Mouse (Mus musculus) lung, embryonic 16.5 days (tissue): ENCODE data around the gene Crybg1. TPM values are rescaled to one million over a fixed set of nuclear protein-coding genes. Genes with fewer than 3 reads are reported as not detected.
"Not testable (repeated sequence)": the region's sequence is repeated elsewhere in the genome, so short reads cannot be mapped to it uniquely, and the experiment has no call there.

Experiments
- ATAC-seq: fragments of 200-750 bp; cut with Nextera tagmentation; 2 replicates; pipeline ENCODE4 v1.8.0; 2017; ENCODE audit warnings: low read depth, mild to moderate bottlenecking, moderate library complexity
- H3K27ac ChIP-seq: fragments of 300-500 bp; sonication (generic); 2 replicates; pipeline ENCODE4 v1.5.1; 2014; ENCODE audit warnings: mild to moderate bottlenecking, control low read depth, low read length
- H3K27me3 ChIP-seq: fragments of 300-500 bp; sonication (generic); 2 replicates; pipeline ENCODE4 v1.6.1; 2014; ENCODE audit warnings: low read depth, low read length, mixed read lengths; ENCODE audit not compliant: control insufficient read depth, insufficient read depth
- H3K36me3 ChIP-seq: fragments of 300-500 bp; sonication (generic); 2 replicates; pipeline ENCODE4 v1.6.1; 2014; ENCODE audit warnings: low read length; ENCODE audit not compliant: control insufficient read depth, insufficient read depth
- H3K4me1 ChIP-seq: fragments of 300-500 bp; sonication (generic); replicated peaks from 2 replicates; pipeline ENCODE4 v1.6.1; 2014; ENCODE audit warnings: low read length, mixed read lengths; ENCODE audit not compliant: control insufficient read depth, insufficient read depth
- H3K4me2 ChIP-seq: fragments of 300-500 bp; sonication (generic); 2 replicates; pipeline ENCODE4 v1.6.1; 2014; ENCODE audit warnings: low read depth, low read length, control low read depth
- H3K4me3 ChIP-seq: fragments of 300-500 bp; sonication (generic); 2 replicates; pipeline ENCODE4 v1.5.1; 2014; ENCODE audit warnings: mild to moderate bottlenecking, low read length, control low read depth
- H3K9ac ChIP-seq: fragments of 300-500 bp; sonication (generic); 2 replicates; pipeline ENCODE4 v1.6.1; 2014; ENCODE audit warnings: low read length, control low read depth
- H3K9me3 ChIP-seq: fragments of 300-500 bp; sonication (generic); 2 replicates; pipeline ENCODE4 v1.6.1; 2016; ENCODE audit warnings: low read length; ENCODE audit not compliant: control insufficient read depth
- WGBS: fragments of 180-500 bp; shearing (Covaris S2); extraction: QIAGEN DNeasy Blood & Tissue Kit; methylation state at CpG from one replicate; pipeline ENCODE4 v1.1.7; 2014; 5-methylcytosine and 5-hydroxymethylcytosine counted together
- polyA plus RNA-seq: library from polyadenylated mRNA; unstranded; fragments of >200 nt; fragmentation: Nextera tagmentation; extraction: Ambion mirVana; gene quantifications from 2 replicates; pipeline ENCODE4 v1.2.1, GENCODE M21; 2015

Crybg1 gene
- polyA plus RNA-seq, 1 experiment from 2014 or later, result 0.40 TPM

DNA sequence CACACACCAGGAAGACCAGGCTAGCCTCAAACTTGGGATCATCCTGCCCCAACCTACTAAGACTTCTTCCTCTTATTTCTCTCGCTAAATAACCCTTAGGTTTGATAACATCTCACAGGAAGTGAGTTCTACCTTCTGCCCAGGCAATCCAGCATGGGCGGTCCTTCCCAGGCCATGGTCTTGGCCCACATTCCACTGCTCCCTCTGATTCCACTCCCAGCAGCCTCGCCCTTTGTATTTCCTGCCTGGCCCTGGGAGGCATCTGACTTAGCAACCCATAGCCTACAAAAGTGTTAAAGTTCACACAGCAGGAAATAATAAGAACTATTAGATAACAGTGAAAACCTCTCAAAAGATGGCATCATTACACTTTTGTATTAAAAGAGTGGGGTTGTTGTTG, 171.3 kb downstream of the Crybg1 start:
- WGBS, result 53% methylated on average over 3 of the region's 3 CpGs
- H3K36me3 ChIP-seq, result no peaks in the 10 kb centered on the region
- no peaks in the 10 kb centered on the region for H3K9me3 ChIP-seq
- no peaks in the 10 kb centered on the region for H3K4me1 ChIP-seq
- H3K27me3 ChIP-seq, result no peaks in the 10 kb centered on the region
- H3K4me2 ChIP-seq, result no peak overlapping the region
- H3K4me3 ChIP-seq, result no peak overlapping the region
- no peak overlapping the region for H3K9ac ChIP-seq
- no peak for ATAC-seq
- H3K27ac ChIP-seq, result no peak overlapping the region

DNA sequence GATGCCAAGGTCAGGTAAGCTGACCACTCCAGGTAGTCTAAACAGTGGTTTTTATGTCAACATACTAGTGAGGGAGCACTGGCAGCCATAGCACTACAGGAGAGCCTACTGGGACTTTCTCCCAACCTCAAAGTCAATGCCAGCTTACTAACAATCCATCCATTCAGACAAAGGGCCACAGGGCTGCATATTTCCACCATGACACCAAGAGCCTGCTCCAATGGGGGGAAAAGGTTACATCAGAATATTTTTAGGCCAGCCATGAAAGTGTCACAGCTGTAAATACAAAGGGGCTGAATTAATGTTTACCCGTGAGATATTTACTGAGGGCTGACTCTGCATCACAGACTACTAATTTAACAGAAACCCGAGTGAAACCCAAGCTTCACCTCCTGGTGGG, 175.4 kb downstream of the Crybg1 start:
- no peaks in the 10 kb centered on the region for H3K4me1 ChIP-seq
- no peak overlapping the region for H3K27ac ChIP-seq
- ATAC-seq, result no peak
- H3K9ac ChIP-seq, result no peak overlapping the region
- no peak overlapping the region for H3K4me3 ChIP-seq
- no peaks in the 10 kb centered on the region for H3K36me3 ChIP-seq
- no peak overlapping the region for H3K4me2 ChIP-seq
- H3K27me3 ChIP-seq, result no peaks in the 10 kb centered on the region
- 60% methylated on average over 2 of the region's 2 CpGs for WGBS
- no peaks in the 10 kb centered on the region for H3K9me3 ChIP-seq

DNA sequence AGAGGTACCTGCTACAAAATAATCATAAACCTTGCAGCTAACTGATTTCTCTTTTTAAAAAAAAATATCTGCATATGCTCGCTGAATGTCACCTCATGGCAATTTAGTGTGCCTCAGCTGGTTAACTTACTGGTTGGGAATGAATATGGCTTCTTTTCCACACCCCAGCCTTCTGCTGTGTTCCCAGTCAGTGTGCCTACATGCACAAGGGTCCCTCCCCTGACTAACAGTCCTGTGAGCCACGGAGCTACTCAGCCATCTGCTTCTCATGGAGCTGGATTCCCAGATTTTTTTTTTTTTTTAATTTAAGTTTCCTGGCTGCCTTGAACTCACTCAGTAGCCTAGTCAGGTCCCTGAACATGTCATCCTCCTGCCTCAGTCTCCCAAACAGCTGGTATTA, 183.7 kb downstream of the Crybg1 start:
- H3K27me3 ChIP-seq, result no peaks in the 10 kb centered on the region
- no peaks in the 10 kb centered on the region for H3K4me1 ChIP-seq
- no peak overlapping the region for H3K4me2 ChIP-seq
- no peak for ATAC-seq
- no peak overlapping the region for H3K4me3 ChIP-seq
- no peaks in the 10 kb centered on the region for H3K36me3 ChIP-seq
- no peak overlapping the region for H3K27ac ChIP-seq
- WGBS, result 54% methylated on average over 2 of the region's 2 CpGs
- no peaks in the 10 kb centered on the region for H3K9me3 ChIP-seq
- H3K9ac ChIP-seq, result no peak overlapping the region

DNA sequence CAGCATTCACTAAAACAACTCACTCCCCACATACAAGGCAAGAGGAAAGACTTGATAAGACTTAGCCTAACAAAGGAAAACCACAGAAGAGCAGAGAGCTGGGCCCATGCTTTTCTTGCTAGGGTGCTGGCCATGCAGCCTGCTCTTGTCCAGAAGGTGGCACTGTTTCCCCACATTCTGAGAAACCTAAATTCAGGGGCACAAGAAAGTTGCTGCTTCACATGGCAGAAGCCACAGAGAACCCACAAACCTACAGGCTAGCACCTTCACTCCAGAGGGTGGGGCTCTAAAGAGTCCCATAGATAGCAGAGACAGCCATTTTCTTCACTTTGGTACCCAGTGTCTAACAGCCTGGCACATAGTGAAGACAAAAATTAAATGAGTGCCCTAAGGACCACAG, 194.7 kb downstream of the Crybg1 start:
- Histone ChIP-seq H3K4me1 (no peaks in the 10 kb centered on the region), H3K4me3 (no peak overlapping the region), H3K9me3 (no peaks in the 10 kb centered on the region), H3K9ac (no peak overlapping the region), H3K36me3 (no peaks in the 10 kb centered on the region), H3K4me2 (no peak overlapping the region), H3K27ac (no peak overlapping the region), H3K27me3 (no peaks in the 10 kb centered on the region)
- no peak for ATAC-seq

DNA sequence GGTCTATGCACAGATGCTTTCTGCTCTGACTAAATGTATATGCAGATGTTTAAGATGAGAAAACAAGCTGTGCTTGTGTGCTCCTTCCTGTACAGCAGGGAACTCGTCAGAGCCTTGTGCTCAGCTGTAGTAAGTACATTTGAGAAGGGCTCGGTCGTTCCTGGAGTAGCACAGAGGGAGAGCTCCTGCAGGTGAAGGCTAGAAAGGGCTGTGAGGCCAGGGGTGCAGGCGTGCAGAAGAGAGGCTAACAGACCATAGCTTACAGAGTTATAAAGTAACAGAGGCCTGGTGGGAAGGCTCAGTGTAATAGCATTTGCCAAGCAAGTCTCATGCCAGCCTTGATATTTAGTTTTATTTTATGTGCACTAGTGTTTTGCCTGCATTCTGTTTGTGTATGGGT, 203.2 kb downstream of the Crybg1 start:
- 72% methylated on average over 4 of the region's 4 CpGs for WGBS

DNA sequence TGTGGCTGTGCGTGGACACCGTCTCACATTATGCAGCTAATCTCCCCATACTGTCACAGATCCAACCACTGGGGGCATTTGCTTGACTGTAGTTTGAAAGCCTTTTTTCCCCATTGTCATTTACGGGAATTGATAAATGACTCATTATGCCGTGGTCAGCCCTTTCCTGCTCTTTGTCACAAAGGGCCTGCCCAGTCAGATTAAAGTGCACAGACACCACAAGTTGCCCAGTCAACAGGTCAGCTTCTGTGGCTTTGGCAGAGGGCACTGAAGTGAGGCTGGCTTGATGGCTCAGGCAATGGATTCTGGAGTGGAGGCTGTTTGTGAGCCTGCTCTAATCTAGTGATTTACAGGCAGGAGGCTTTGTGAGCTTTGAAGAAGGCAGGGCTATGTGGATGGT, 204.9 kb downstream of the Crybg1 start:
- 53% methylated on average over 4 of the region's 4 CpGs for WGBS
- H3K4me1 ChIP-seq, result no peaks in the 10 kb centered on the region
- ATAC-seq, result no peak
- no peaks in the 10 kb centered on the region for H3K36me3 ChIP-seq
- no peaks in the 10 kb centered on the region for H3K9me3 ChIP-seq
- no peak overlapping the region for H3K4me3 ChIP-seq
- no peaks in the 10 kb centered on the region for H3K27me3 ChIP-seq
- H3K9ac ChIP-seq, result no peak overlapping the region
- H3K27ac ChIP-seq, result no peak overlapping the region
- H3K4me2 ChIP-seq, result no peak overlapping the region

More for the DNA sequence above, 203.2 kb downstream of the Crybg1 start:
- H3K36me3 ChIP-seq, result no peaks in the 10 kb centered on the region
- H3K27me3 ChIP-seq, result no peaks in the 10 kb centered on the region
- H3K4me2 ChIP-seq, result no peak overlapping the region
- H3K27ac ChIP-seq, result no peak overlapping the region
- H3K4me3 ChIP-seq, result no peak overlapping the region
- no peak overlapping the region for H3K9ac ChIP-seq
- no peak for ATAC-seq
- no peaks in the 10 kb centered on the region for H3K4me1 ChIP-seq
- no peaks in the 10 kb centered on the region for H3K9me3 ChIP-seq

DNA sequence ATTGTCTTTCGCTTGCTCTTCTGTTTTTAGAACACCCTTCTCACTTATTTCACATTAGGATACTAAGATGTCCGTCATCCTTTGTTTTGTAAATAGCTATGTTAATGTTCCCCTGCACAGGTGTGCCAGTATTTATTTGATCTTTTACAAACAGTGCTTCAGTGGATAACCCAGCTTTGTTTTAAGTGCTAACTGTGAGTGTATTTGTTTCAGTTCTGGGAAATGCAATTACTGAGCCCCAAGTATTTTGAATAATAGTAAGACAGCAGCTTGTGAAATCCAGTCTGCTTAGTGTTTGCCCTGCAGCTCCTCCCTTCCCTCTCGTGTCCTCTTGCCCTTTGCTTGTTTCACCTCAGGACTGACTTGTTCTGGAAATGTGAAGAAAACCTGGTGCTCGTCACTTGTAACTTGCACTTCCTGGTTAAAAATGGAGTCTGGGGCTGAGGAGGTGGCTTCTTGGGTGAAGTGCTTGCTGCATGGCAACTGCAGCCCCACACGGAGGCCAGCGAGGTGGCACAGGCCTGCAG, 209.5 kb downstream of the Crybg1 start:
- WGBS, result 75% methylated on average over 6 of the region's 6 CpGs
- Histone ChIP-seq H3K4me3 (no peak overlapping the region), H3K36me3 (no peaks in the 10 kb centered on the region), H3K27ac (no peak overlapping the region), H3K4me1 (no peaks in the 10 kb centered on the region), H3K9me3 (no peaks in the 10 kb centered on the region), H3K9ac (no peak overlapping the region), H3K4me2 (no peak overlapping the region), H3K27me3 (no peaks in the 10 kb centered on the region)
- ATAC-seq, result no peak

DNA sequence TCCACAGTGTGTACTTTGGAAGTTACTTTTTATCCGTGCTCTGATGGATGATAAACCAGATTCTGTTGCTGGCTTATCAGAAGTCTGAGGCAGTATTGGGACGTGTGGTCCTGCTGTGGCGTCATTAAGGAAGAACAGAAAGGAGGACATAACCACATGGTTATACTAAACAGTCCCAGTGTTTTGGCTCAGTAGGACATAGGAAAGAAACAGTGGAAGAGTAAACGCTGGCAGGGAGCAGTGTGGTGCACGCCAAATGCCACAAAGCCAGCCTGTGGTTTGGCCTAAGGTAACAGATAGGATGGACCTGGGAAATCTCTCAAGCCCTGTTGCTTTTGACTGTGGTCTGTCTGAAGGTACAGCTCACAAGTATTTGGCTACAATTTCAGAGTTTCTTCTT, 220.1 kb downstream of the Crybg1 start:
- H3K9me3 ChIP-seq, result no peaks in the 10 kb centered on the region
- no peaks in the 10 kb centered on the region for H3K4me1 ChIP-seq
- no peak overlapping the region for H3K27ac ChIP-seq
- WGBS, result 51% methylated on average over 5 of the region's 5 CpGs
- no peak overlapping the region for H3K4me2 ChIP-seq
- no peak overlapping the region for H3K4me3 ChIP-seq
- no peaks in the 10 kb centered on the region; the same call in 1 of the 2 replicates for H3K36me3 ChIP-seq
- ATAC-seq, result no peak
- H3K9ac ChIP-seq, result no peak overlapping the region
- no peaks in the 10 kb centered on the region for H3K27me3 ChIP-seq

DNA sequence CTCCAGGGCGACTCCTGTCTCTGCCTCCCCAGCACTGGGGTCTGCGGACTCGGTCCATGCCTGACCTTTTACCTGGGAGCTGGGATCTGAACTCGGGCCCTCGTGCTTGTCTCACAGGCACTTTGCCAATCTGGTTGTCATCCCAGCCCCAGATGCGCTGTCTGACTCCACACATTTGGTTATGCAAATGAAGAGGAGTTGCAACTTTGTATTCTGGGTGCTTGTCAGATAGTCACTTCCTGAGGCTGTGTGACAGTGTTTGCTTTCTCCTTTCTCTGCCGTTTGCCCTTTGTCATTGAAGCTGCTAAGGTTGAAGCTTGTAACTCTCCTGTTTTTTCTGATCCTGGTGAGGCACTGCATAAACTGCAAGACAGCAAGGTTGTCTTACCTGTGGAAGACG, 220.9 kb downstream of the Crybg1 start:
- no peak overlapping the region for H3K4me3 ChIP-seq
- no peaks in the 10 kb centered on the region for H3K27me3 ChIP-seq
- no peak for ATAC-seq
- no peaks in the 10 kb centered on the region for H3K4me1 ChIP-seq
- 71% methylated on average over 8 of the region's 8 CpGs for WGBS
- H3K9me3 ChIP-seq, result no peaks in the 10 kb centered on the region
- H3K4me2 ChIP-seq, result no peak overlapping the region
- H3K9ac ChIP-seq, result no peak overlapping the region
- H3K27ac ChIP-seq, result no peak overlapping the region
- H3K36me3 ChIP-seq, result no peaks in the 10 kb centered on the region; the same call in 1 of the 2 replicates

DNA sequence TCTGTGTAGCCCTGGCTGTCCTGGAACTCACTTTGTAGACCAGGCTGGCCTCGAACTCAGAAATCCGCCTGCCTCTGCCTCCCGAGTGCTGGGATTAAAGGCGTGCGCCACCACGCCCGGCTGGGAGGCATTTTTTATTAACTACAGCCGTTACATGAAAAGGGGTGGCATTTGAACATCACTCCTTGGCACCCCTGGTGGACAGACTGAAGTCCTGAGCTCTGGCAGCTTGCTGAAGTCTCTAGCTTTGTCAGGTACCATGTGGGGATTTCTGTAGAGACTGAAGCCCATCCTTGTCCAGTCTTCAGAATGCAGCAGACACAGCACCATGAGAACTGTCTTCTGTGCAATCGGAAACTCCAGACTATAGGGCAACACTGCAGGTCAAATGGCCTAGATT, 222.9 kb downstream of the Crybg1 start:
- H3K27me3 ChIP-seq, ATAC-seq, H3K4me1 ChIP-seq, H3K27ac ChIP-seq, H3K4me2 ChIP-seq, H3K9me3 ChIP-seq, H3K36me3 ChIP-seq, H3K4me3 ChIP-seq, H3K9ac ChIP-seq: not testable (repeated sequence)
- WGBS, result 82% methylated on average over 9 of the region's 9 CpGs
